Mouse (Mus musculus) testis, adult 2 months (tissue): ENCODE measurements around the gene Padi6. TPM values are rescaled to one million over a fixed set of nuclear protein-coding genes. Genes with fewer than 3 reads are reported as not detected.

Experiments
- H3K27ac ChIP-seq: fragments of 200-500 bp; 2 replicates; pipeline ENCODE4 v1.5.1; 2012; ENCODE audit warnings: low read depth, low read length; ENCODE audit not compliant: control insufficient read depth, insufficient read depth
- H3K27me3 ChIP-seq: fragments of 200-500 bp; 2 replicates; pipeline ENCODE4 v1.6.1; 2012; ENCODE audit warnings: mild to moderate bottlenecking, low read length, moderate library complexity; ENCODE audit not compliant: control insufficient read depth, insufficient read depth
- H3K36me3 ChIP-seq: fragments of 200-500 bp; 2 replicates; pipeline ENCODE4 v1.6.1; 2012; ENCODE audit warnings: mild to moderate bottlenecking, low read length; ENCODE audit not compliant: control insufficient read depth, insufficient read depth
- H3K4me1 ChIP-seq: fragments of 200-500 bp; 2 replicates; pipeline ENCODE4 v1.6.1; 2012; ENCODE audit warnings: low read length; ENCODE audit not compliant: control insufficient read depth, insufficient read depth
- H3K4me3 ChIP-seq: fragments of 200-500 bp; 2 replicates; pipeline ENCODE4 v1.5.1; 2012; ENCODE audit warnings: low read depth, mild to moderate bottlenecking, low read length, moderate library complexity, mixed read lengths; ENCODE audit not compliant: control insufficient read depth
- CTCF ChIP-seq: fragments of 200-500 bp; IDR thresholded peaks from 2 replicates; pipeline ENCODE4 v1.5.1; 2012; ENCODE audit warnings: low read depth, mild to moderate bottlenecking, inconsistent platforms, low read length, moderate library complexity; ENCODE audit not compliant: control insufficient read depth, insufficient read depth, insufficient replicate concordance
- POLR2A ChIP-seq: fragments of 200-500 bp; IDR thresholded peaks from 2 replicates; pipeline ENCODE4 v1.6.1; 2012; ENCODE audit warnings: low read depth, mild to moderate bottlenecking, inconsistent platforms, low read length, moderate library complexity; ENCODE audit not compliant: control insufficient read depth
- polyA plus RNA-seq: library from polyadenylated mRNA; depleted of rRNA; stranded (reverse); fragments of >200 nt; gene quantifications from 2 replicates; pipeline ENCODE4 v1.2.3, GENCODE M21; 2012

Padi6 gene
- polyA plus RNA-seq, 1 experiment = 11.8 TPM

GRCm38 (mm10) chr4:140718436-140718835 is 24.0 kb downstream of the Padi6 start:
- Histone ChIP-seq H3K4me3 (no peak overlapping the region), H3K36me3 (peaks cover 1% of the 10 kb centered on the region), H3K27me3 (no peaks in the 10 kb centered on the region), H3K4me1 (no peaks in the 10 kb centered on the region; the same call in 1 of the 2 replicates), H3K27ac (no peak overlapping the region)
- no peak for TF ChIP-seq CTCF
- TF ChIP-seq POLR2A = no peak

DNA sequence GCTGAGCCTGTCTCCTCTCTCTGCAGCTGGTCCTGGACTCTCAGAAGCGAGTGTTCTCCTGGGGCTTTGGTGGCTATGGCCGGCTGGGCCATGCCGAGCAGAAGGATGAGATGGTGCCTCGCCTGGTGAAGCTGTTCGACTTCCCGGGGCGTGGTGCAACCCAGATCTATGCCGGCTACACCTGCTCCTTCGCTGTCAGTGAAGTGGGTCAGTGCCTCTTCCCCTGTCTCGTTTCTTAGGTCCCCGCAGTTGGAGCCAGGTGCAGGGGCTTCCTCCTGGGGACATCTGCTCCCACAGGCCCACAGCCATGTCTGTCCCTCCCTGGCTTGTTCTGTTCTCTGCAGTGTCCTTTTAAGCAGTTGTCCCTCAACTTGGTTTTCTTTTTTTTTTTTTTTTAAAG is 25.4 kb downstream of the Padi6 start:
- Histone ChIP-seq H3K4me3 (no peak overlapping the region), H3K4me1 (no peaks in the 10 kb centered on the region; the same call in 1 of the 2 replicates), H3K27me3 (no peaks in the 10 kb centered on the region), H3K27ac (no peak overlapping the region), H3K36me3 (peaks cover 4% of the 10 kb centered on the region)
- no peak for TF ChIP-seq POLR2A
- no peak for TF ChIP-seq CTCF

DNA sequence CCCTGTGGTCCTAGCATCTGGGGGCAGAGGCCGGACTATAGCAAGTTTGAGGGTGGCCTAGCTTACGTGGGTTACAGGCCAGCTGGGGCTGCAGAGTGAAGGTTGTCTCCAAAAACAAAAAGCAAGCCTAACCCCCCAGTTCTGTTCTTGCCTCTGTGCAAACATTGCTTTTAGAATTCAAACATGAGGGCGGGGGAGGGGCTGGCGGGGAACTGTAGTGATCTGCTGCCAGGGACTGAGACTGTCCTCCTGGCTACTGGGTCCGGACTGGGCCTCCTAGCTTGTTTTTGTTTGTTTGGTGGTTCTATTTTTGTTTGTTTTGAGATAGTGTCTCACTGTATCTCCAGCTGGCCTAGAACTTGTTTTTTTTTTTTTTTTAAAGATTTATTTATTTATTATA is 27.9 kb downstream of the Padi6 start:
- Histone ChIP-seq H3K36me3 (peaks cover 5% of the 10 kb centered on the region), H3K27me3 (no peaks in the 10 kb centered on the region), H3K27ac (no peak overlapping the region), H3K4me1 (no peaks in the 10 kb centered on the region; the same call in 1 of the 2 replicates), H3K4me3 (no peak overlapping the region)
- TF ChIP-seq CTCF (no peak), POLR2A (no peak)

- H3K4me1 ChIP-seq = no peaks in the 10 kb centered on the region; the same call in 1 of the 2 replicates
- H3K4me3 ChIP-seq = no peak overlapping the region
- no peaks in the 10 kb centered on the region for H3K27me3 ChIP-seq
- H3K27ac ChIP-seq = no peak overlapping the region
- peaks cover 5% of the 10 kb centered on the region for H3K36me3 ChIP-seq
- TF ChIP-seq POLR2A (no peak), CTCF (peak; percentile 74; the same call in 1 of the 2 replicates)
These were observed 28.7 kb downstream of the Padi6 start for GRCm38 (mm10) chr4:140713480-140714365.

DNA sequence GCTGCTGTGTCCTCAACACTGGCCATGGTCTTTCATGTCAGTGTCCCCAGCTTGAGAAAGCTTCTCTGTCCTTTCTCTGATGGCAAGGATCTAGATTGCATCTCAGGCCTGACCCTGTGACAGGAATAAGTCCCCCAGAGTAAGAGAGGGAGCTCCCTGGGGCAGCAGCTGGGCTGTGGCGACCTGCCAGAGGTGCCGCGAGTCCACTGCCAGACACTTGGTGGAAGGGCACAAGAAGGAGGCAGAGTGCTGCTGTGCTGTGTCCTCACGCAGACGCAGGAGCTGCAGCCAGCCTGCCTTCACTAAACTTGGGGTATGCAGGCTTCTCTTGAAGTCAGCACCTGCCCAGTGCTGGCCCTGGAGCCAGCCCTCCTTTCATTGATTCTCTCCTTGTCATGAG is 31.1 kb downstream of the Padi6 start:
- H3K27ac ChIP-seq = no peak overlapping the region
- no peaks in the 10 kb centered on the region; the same call in 1 of the 2 replicates for H3K4me1 ChIP-seq
- peaks cover 5% of the 10 kb centered on the region for H3K36me3 ChIP-seq
- H3K27me3 ChIP-seq = no peaks in the 10 kb centered on the region
- no peak overlapping the region for H3K4me3 ChIP-seq
- TF ChIP-seq POLR2A (no peak), CTCF (no peak)

- Histone ChIP-seq H3K27me3 (no peaks in the 10 kb centered on the region), H3K4me1 (no peaks in the 10 kb centered on the region; the same call in 1 of the 2 replicates), H3K4me3 (no peak overlapping the region), H3K27ac (no peak overlapping the region), H3K36me3 (peaks cover 5% of the 10 kb centered on the region)
- TF ChIP-seq POLR2A (no peak), CTCF (no peak)
These were observed 31.7 kb downstream of the Padi6 start for GRCm38 (mm10) chr4:140710781-140711180.

DNA sequence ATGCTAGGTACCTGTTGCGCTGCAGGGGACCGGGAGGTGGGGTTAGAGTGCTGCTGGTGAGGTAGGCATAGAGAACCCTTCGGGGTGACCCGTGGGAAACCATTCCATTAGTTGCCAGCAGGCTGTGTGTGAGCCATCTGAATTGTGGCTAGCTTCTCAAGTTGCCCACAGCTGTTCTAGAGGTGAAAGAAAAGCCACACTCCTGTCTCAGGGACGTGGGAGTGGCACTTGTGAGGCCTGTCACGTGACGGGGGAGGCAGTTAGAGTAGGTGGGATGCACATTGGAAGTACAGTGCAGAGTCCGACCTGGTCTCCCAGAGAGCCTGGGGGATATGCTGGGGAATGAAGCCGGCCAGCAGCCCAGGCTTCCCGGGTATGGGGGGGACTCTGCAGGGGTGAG is 32.8 kb downstream of the Padi6 start:
- H3K4me3 ChIP-seq = no peak overlapping the region
- H3K27ac ChIP-seq = no peak overlapping the region
- H3K36me3 ChIP-seq = peaks cover 5% of the 10 kb centered on the region
- TF ChIP-seq POLR2A = no peak
- TF ChIP-seq CTCF = no peak
- H3K4me1 ChIP-seq = no peaks in the 10 kb centered on the region; the same call in none of the 2 replicates
- H3K27me3 ChIP-seq = no peaks in the 10 kb centered on the region
